ENCODE assay signal across 11 mouse cellular contexts in the genomic region with DNA sequence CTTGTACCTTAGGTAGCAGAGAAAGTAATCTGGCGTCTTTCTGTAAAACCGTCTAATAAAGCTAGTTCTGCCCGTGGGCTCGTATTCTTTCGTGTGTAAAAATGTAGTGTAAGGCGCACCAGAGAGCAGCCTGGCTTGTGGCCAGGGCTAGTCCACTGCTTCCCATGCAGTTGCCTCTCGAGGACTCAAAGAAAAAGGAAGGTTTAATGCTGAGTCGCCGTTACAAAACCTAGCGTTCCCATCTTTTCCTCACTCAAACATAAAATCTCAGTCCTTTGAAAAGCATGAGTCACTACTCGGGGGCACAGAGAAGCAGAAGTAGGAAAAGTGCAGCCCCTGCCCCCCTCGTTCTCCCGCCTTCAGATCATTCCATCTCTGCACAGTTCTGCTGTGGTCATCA. TPM values are rescaled to one million over a fixed set of nuclear protein-coding genes. Genes with fewer than 3 reads are reported as not detected.
DNase-seq lines count a peak whose midpoint lies in the region.
"Had no signal": no experiment of that assay in that cellular context is flagged by ENCODE, and none has a peak within 500 bp of the region (broad histone marks: within the 10 kb centered on the region; RNA-seq: fewer than 3 reads in every experiment).

No protein-coding gene starts in this region.

- peak; percentile 93 for DNase-seq in heart, adult 11 months
- DNase-seq in heart, adult 8-10 months (ENCODE audit: low spot score), result no peak
- DNase-seq in left cerebral cortex, postnatal 25 days (ENCODE audit: low spot score in 2 of 2), result peak; percentile 9 to 40
- DNase-seq in left cerebral cortex, adult 18-20 months (ENCODE audit: low spot score in 2 of 2), result no peak
- peak; percentile 11 to 13 for DNase-seq in right cerebral cortex, adult 2 months (ENCODE audit: low spot score in 2 of 2)
- DNase-seq in right cerebral cortex, postnatal 25 days, result no peak
- DNase-seq in retina, postnatal 1 day, result no peak
- DNase-seq: cerebellum, adult 11-12 months; gastrocnemius, adult 2 months; kidney, adult 8-10 months; lung, adult 18-20 months had no signal

- intact Hi-C loops in left cerebral cortex, postnatal 25 days (cut with DNase I), result no loop called here

RNA-seq across cellular contexts. Expression of gene Il6st, which starts 42.9 kb away (rescaled TPM):
- total RNA-seq in heart, adult 8-10 months (2022), result 100 to 1,000 TPM; 217 to 273 (median 230) TPM
- total RNA-seq in left cerebral cortex, postnatal 25 days (2021), result 10 to 100 TPM; 85.9 to 91.3 TPM
- total RNA-seq in left cerebral cortex, adult 18-20 months (2021), result 10 to 100 TPM; 78.5 to 88.1 TPM

Comparison
In these comparisons a context has a peak if more than half of its experiments do, and no peak if none do; other contexts are left out.
1. DNase-seq: peak in heart, adult 11 months (single experiment), left cerebral cortex, postnatal 25 days (2 of 2) and right cerebral cortex, adult 2 months (2 of 2); none in heart, adult 8-10 months (single experiment), left cerebral cortex, adult 18-20 months (0 of 2), right cerebral cortex, postnatal 25 days (single experiment) and retina, postnatal 1 day (single experiment).